8 mouse cellular contexts compared by ENCODE assay signal in the genomic region with DNA sequence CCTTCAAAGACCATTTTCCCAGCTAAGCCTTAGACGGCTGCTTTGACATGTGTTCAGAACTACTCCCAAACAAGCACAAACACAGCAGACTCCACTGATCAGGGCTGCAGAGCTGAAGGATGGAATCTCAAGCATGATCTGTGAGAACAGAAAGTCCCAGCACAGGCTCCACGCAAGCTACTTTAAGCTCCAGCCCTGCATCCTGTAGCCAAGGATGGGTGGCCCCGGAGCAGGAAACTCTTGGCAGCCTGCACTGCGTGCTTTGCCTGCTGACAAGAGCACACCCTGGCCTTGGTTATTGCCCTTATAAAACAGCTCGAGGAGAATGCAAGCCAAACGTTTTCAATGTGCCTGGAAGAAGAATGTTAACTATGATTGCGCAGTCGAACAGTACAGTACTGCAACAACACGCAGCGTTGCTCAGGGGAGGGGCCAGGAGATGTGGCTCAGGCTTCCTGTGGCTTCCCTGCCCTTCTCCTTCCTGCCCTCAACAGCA.
DNase-seq lines count a peak whose midpoint lies in the region; ATAC-seq and TF ChIP-seq lines count a peak whose summit lies in the region.

No protein-coding gene starts in this region.

- ATAC-seq in frontal cortex, adult (ENCODE audit: low TSS enrichment): peak; percentile 88
- peak; percentile 85 for ATAC-seq in liver, postnatal 0 days

- intact Hi-C loops in heart, postnatal 36 days (cut with DNase I): loop anchor here (2.0 to 5.0 kb wide), 4 partner anchors 111 to 583 kb away; no protein-coding TSS in a partner anchor

- H3K4me3 ChIP-seq in liver, postnatal 0 days (ENCODE audit: low read depth, low read length): no peak overlapping the region

- peak overlapping the region; percentile 34 for H3K27ac ChIP-seq in liver, postnatal 0 days (ENCODE audit: low read depth)

- H3K9me3 ChIP-seq in liver, postnatal 0 days (ENCODE audit: low read length): no peaks in the 10 kb centered on the region

- WGBS in liver, postnatal 0 days (ENCODE audit: insufficient replicate concordance): 16% methylated on average over 10 of the region's 10 CpGs

- H3K4me1 ChIP-seq in liver, postnatal 0 days (ENCODE audit: insufficient read depth): no peaks in the 10 kb centered on the region

- no peak for TF ChIP-seq CTCF in liver, postnatal 0 days (IDR thresholded peaks at IDR 0.05; ENCODE audit: low read depth)

- no peaks in the 10 kb centered on the region for H3K36me3 ChIP-seq in liver, postnatal 0 days (replicated peaks; ENCODE audit: insufficient read depth, low read length)

- no peak overlapping the region for H3K9ac ChIP-seq in liver, postnatal 0 days (replicated peaks)

- H3K4me2 ChIP-seq in liver, postnatal 0 days (ENCODE audit: low read depth, low read length): peak overlapping the region; percentile 59

- H3K27me3 ChIP-seq in liver, postnatal 0 days (ENCODE audit: insufficient read depth, low read length): no peaks in the 10 kb centered on the region

- peak; percentile 6 to 7 for DNase-seq in B cell, adult 2 months
- peak; percentile 27 to 54 for DNase-seq in adrenal gland, postnatal 4 days (ENCODE audit: low spot score in 2 of 2)
- peak; percentile 84 to 85 for DNase-seq in heart, postnatal 36 days
- peak; percentile 23 to 72 for DNase-seq in layer of hippocampus, adult 18-20 months (ENCODE audit: low spot score in 2 of 2)
- peak; percentile 54 for DNase-seq in liver, postnatal 0 days
- peak; percentile 83 for DNase-seq in ovary, adult 18-20 months (ENCODE audit: low spot score)
- peak; percentile 43 for DNase-seq in urinary bladder, adult 2 months (ENCODE audit: low spot score)

- peak; percentile 74 for TF ChIP-seq EP300 in liver, postnatal 0 days (IDR thresholded peaks at IDR 0.05; ENCODE audit: low read depth)

Comparison
In these comparisons a context has a peak if more than half of its experiments do, and no peak if none do; other contexts are left out.
1. DNase-seq: peak in every context shown above with its lines; median percentile 84 in heart, postnatal 36 days; 83 in ovary, adult 18-20 months; 54 in liver, postnatal 0 days; 48 in layer of hippocampus, adult 18-20 months; 43 in urinary bladder, adult 2 months; 40 in adrenal gland, postnatal 4 days; 6 in B cell, adult 2 months.